Mouse (Mus musculus) thymus, postnatal 10 days (tissue): ENCODE data around the gene Chst11.

Experiments used
- DNase-seq, 2 experiments: peaks; one replicate each; pipeline ENCODE4 v3.0.0; 2021; ENCODE audit warnings: low spot score in 2 of 2

The Chst11 gene

GRCm38 (mm10) chr10:83168303-83169056 lies 183.2 kb downstream of the Chst11 start:
- no peak for DNase-seq

GRCm38 (mm10) chr10:83169554-83169953 lies 184.3 kb downstream of the Chst11 start:
- DNase-seq: no peak

DNA sequence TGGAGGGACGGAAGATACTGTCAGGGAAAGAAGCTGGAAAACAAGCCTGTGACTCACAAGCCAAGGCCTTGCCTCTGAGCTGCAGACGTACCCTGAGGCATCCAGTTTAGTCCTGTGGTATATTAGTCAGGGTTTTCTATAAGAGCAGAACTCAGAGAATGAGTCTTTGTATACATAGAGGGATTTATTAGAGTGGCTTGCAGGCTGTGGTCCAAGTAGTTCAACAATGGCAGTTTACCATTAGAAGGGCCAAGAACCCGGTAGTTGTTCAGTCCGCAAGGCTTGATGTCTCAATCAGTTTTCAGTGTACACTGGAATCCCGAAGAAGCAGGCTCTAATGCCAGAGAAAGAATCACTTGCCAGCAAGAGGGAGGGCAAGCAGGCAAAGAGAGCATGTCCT lies 192.9 kb downstream of the Chst11 start:
- no peak for DNase-seq

DNA sequence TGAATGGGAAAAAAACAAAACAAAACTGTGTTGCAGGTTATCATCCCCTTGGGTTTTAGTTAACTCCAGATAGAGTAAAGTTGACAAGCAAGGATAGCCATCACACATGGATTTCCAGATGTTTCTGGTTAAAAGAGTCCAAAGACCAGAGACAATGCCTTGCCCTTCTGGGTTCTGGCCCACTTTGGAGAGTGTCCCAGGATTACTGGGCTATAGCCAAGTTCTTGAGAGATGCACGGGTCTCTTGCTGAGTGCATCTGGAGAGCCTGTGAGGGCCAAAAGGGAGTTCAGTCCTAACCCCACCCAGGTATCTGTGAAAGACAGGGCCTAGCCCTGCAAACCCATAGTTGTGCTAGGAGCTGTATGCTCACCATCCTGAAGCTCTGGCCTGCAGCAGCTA lies 193.4 kb downstream of the Chst11 start:
- DNase-seq: no peak

DNA sequence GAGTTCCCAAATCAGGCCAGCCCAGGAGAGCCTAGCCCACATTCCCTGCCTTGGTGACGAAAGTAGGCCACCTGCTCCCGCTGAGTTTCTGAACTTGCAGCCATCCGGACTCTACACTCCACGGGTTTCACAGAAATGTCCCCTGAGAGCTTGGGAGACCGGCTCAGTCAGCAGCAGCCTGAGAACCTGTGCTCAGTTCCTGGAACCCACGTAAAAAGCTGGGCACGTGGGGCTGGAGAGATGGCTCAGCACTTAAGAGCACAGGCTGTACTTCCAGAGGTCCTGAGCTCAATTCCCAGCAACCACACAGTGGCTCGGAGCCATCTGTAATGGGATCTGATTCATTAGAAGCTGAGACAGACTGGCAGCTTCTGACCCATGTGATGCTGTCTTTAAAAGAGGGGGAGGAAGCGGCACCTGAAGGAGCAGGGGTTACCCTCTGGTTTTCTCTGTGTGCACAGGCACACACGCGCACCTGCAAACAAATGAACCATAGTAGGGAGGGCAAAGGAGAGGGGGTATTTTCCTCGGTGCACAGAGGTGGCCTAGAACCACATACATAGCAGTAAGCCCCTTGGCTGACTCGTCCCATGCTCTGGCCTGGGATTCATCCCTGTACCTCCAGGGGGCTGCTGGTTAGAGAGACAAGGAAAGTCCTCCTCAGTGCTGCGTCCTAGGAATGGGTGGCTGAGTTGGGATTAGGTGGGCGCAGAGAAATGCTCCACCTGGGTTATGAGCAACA lies 196.7 kb downstream of the Chst11 start:
- DNase-seq: peak; percentile 42 to 48

GRCm38 (mm10) chr10:83182573-83182960 lies 197.3 kb downstream of the Chst11 start:
- DNase-seq: peak; percentile 58 to 80

DNA sequence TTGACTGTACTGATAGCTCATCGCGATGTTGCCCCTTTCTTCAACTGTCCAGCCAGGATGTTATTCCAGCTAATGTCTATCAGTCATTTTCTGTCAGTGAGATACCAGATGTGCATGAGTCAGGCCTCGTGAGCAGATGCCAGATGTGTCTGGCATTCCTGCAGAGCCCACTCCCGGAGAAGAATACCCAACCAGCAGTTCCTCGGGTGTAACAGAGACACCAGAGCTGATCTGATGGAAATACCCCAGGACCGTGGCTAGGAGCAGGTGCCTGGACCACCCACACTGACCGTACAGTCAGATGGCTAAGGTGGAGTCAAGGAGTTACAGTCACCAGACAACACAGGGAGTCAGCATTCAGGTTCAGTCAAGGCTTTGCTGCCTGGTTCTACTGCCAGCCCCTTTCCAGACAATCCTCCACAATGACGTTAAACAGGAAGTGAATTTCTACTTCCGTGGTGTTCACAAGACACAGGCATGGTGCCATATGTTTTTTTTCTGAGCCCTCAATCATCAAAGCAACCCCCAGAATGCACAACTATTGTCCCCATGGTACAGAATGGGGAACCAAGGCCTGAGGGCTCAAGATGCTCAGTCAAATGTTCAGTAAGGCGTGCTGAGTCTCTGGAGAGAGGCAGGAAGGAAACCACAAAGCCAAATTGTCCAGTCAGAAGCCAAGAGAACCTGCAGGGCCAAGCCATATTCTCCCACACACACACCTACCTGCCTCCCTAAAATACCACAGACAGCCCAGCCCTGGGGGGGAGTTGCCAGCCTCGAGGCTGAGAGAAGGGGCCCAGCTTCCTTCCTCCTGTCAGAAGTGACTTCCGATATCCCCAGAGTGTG lies 198.6 kb downstream of the Chst11 start:
- peak in 1 of 2 experiments; percentile 42 for DNase-seq

- DNase-seq: peak in 1 of 2 experiments; percentile 13
These were observed 199.3 kb downstream of the Chst11 start for GRCm38 (mm10) chr10:83184480-83185069.

GRCm38 (mm10) chr10:83185121-83185520 lies 199.8 kb downstream of the Chst11 start:
- no peak for DNase-seq

DNA sequence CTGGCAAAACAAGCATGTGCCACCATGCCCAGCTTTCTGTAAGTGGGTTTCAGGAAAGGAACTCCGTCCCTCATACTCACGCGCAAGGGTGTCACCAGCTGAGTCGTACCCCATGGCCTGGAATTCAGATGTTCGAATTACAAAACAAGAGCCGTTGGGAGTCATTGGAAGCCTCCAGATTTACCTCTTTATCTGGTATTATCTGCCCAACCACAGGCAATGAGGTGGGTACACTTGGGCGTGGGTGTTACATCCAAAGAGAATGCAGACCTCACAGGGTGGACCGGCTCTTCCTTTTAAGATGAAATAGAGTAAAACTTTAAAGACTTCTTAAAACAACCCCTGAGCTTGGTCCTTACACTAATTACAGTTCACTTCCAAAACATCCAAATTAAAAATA lies 200.9 kb downstream of the Chst11 start:
- DNase-seq: no peak

DNA sequence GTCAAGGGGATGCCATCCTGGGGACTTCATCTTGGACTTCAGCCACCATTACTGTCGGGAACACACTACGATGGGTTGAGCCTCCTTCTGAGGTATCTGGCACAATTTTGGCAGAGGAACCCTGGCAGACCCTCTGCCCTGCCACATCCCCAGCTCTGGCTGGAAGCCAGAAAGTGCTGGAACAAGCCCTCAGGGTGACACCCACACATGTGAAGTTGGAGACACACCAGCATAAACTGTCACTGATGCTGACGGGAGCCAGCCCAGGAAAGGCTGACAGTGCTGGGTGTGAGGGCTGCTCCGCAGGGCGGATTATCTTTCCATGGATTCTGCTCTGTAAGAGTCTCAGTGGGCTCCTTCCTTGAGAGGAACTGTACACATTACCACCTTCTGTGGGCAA lies 201.7 kb downstream of the Chst11 start:
- no peak for DNase-seq

- no peak for DNase-seq
These were observed 203.8 kb downstream of the Chst11 start for GRCm38 (mm10) chr10:83189071-83189470.

DNA sequence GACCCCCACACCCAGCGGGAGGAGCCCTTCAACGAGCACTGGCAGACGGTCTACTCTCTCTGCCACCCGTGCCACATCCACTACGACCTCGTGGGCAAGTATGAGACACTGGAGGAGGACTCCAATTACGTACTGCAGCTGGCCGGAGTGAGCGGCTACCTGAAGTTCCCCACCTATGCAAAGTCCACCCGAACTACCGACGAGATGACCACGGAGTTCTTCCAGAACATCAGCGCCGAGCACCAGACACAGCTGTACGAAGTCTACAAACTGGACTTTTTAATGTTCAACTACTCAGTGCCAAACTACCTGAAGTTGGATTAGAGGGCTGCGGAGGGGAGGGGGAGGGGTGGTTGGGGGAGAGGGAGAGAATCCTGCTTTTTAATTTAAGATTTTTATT lies 206.2 kb downstream of the Chst11 start:
- DNase-seq: no peak

GRCm38 (mm10) chr10:83191982-83192381 lies 206.7 kb downstream of the Chst11 start:
- no peak for DNase-seq

DNA sequence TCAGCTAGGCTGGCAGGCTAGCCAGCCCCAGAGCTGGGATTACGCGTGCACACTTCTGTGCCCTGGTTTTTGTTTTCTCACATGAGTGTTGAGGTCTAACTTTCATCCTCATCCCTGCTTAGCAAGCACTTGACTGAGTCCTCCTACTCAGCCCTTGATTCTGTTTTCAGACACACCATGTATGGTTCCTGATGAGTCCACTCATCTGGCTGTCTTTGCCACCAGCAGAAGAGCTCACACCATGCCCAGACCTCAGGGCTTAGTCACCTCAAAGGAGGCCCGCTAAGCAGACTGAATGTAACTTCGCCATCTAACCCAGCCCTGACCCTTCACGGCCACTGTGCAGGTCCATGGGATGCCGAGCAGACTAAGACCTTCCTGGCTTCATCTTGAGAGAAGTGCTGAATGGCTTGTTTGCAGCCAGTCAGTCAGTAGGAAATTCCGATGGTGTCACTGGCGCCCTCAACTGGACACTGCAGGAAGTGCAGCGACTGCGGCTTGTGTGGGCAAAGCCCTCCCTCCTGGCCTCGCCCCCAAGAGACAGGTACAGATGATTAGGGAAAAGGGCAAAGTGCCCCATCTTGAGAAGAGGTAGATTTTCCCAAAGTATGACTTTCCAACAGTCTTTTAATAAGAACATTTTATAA lies 212.5 kb downstream of the Chst11 start:
- peak; percentile 70 to 87 for DNase-seq

DNA sequence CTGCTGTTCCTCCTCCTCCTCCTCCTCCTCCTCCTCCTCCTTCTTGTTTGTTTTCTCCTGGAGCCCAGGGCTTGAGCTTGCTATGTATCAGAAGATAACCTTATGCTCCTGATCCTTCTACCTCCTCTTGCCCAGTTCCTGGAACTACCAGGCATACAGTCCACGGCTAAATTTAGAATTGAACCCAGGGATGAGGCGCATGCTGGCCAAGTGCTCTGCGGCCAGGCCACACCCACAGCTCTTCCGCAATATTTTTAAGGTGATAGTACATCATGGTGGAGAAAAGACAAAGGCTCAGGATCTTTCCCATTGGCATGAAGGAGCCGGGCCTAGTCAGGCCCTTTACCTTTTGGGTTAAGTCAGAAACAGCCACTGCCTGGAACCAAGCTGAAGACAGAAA lies 213.4 kb downstream of the Chst11 start:
- DNase-seq: no peak

GRCm38 (mm10) chr10:83199290-83199689 lies 214.0 kb downstream of the Chst11 start:
- DNase-seq: no peak

DNA sequence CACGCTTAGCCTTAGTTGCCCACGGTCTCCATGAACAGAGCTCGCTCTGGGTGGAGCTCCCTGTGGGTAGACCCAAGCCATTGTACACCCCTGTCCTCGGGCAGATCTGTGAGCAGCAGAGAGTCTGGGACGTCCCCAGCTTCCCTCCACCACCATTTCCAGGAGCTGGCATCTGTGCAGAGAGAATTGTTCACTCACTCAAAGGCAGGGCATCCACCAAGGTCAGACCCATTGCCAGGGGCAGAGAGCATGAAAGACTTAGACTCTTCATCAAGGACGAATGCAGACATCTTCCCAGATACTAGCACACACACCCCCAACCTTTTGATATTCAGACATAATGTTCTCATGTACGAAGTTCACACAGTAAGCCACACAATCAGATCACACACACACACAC lies 216.2 kb downstream of the Chst11 start:
- DNase-seq: no peak

DNA sequence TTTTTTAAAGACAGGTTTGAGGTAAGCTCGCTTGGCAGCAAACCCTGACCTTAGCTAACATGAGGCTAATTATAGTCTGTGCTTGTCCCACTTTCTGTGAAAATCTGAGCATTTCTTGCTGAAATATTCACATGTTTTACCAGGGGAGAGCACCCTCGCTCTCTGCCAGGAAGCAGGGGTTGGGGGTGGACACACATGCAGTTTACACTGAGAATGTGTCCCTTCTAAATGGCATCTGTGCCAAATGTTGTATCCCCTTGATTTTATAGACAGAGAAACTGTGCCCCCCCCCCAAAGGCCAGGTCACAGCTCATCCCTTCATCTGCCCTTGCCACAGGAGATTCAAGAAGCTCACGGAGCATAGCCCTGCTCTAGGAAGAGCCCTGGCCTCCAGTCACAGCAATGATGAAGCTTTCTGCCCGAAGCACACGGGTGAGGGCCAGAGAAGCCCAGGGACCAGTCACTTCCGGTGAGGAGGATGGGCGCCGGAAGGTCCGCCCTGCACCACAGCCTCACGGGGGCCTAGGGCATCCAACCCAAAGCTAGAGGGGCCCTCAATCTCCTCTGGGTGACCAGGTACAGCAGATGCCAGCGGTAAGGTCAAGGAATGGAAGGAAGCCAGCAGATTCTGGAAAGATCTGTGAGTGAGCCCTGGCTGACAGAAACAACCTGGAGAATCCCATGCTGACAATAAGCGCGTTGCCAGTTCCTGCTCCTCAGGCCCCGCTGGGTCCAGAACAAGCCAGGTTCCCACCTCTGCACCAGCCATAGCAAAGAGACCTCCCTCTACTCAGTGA lies 217.8 kb downstream of the Chst11 start:
- no peak for DNase-seq

GRCm38 (mm10) chr10:83208436-83208835 lies 223.1 kb downstream of the Chst11 start:
- DNase-seq: no peak

- no peak for DNase-seq
These were observed 224.1 kb downstream of the Chst11 start for GRCm38 (mm10) chr10:83209388-83209787.
